Mouse (Mus musculus) stomach, embryonic 15.5 days (tissue): ENCODE results near the gene Slc26a8. TPM values are rescaled to one million over a fixed set of nuclear protein-coding genes. Genes with fewer than 3 reads are reported as not detected.

Experiments
- ATAC-seq: fragments of 200-750 bp; cut with Nextera tagmentation; 2 replicates; pipeline ENCODE4 v1.8.0; 2017; ENCODE audit warnings: low read depth, moderate number of reproducible peaks, moderate TSS enrichment; ENCODE audit not compliant: insufficient read depth, low FRiP score
- H3K27ac ChIP-seq: fragments of 300-500 bp; sonication (generic); 2 replicates; pipeline ENCODE4 v1.5.1; 2015; ENCODE audit warnings: mild to moderate bottlenecking, inconsistent platforms
- H3K27me3 ChIP-seq: fragments of 300-500 bp; sonication (generic); replicated peaks from 2 replicates; pipeline ENCODE4 v1.6.1; 2015; ENCODE audit warnings: inconsistent platforms
- H3K36me3 ChIP-seq: fragments of 300-500 bp; sonication (generic); 2 replicates; pipeline ENCODE4 v1.6.1; 2015; ENCODE audit warnings: inconsistent platforms
- H3K4me1 ChIP-seq: fragments of 300-500 bp; sonication (generic); 2 replicates; pipeline ENCODE4 v1.6.1; 2015; ENCODE audit warnings: inconsistent platforms
- H3K4me2 ChIP-seq: fragments of 300-500 bp; sonication (generic); 2 replicates; pipeline ENCODE4 v1.6.1; 2015; ENCODE audit warnings: mild to moderate bottlenecking, inconsistent platforms
- H3K4me3 ChIP-seq: fragments of 300-500 bp; sonication (generic); replicated peaks from 2 replicates; pipeline ENCODE4 v1.5.1; 2015; ENCODE audit warnings: inconsistent platforms
- H3K9ac ChIP-seq: fragments of 300-500 bp; sonication (generic); 2 replicates; pipeline ENCODE4 v1.6.1; 2015; ENCODE audit warnings: inconsistent platforms
- H3K9me3 ChIP-seq: fragments of 300-500 bp; sonication (generic); 2 replicates; pipeline ENCODE4 v1.6.1; 2016; ENCODE audit warnings: inconsistent platforms
- WGBS: fragments of 180-500 bp; shearing (Covaris S2); methylation state at CpG from one replicate; pipeline ENCODE4 v1.1.7; 2015; 5-methylcytosine and 5-hydroxymethylcytosine counted together
- polyA plus RNA-seq: library from polyadenylated mRNA; unstranded; fragments of >200 nt; fragmentation: Nextera tagmentation; extraction: Ambion mirVana; gene quantifications from 2 replicates; pipeline ENCODE4 v1.2.1, GENCODE M21; 2015

The Slc26a8 gene
- polyA plus RNA-seq, 1 experiment from 2014 or later: 0.49 TPM

- no peak overlapping the region for H3K27ac ChIP-seq
- H3K4me2 ChIP-seq: no peak overlapping the region
- no peaks in the 10 kb centered on the region for H3K27me3 ChIP-seq
- WGBS: 94% methylated on average over 6 of the region's 6 CpGs
- H3K9ac ChIP-seq: no peak overlapping the region
- peaks cover 10% of the 10 kb centered on the region for H3K4me1 ChIP-seq
- ATAC-seq: no peak
- no peaks in the 10 kb centered on the region for H3K9me3 ChIP-seq
- peaks cover 17% of the 10 kb centered on the region; the same call in 1 of the 2 replicates for H3K36me3 ChIP-seq
- H3K4me3 ChIP-seq: no peak overlapping the region
Observed at GRCm38 (mm10) chr17:28711237-28711636, 21.2 kb upstream of the Slc26a8 start.

- ATAC-seq: no peak
- Histone ChIP-seq H3K27me3 (no peaks in the 10 kb centered on the region), H3K9ac (no peak overlapping the region), H3K27ac (0 out of 2 replicates have a peak overlapping the region, but pooled peaks have one; percentile 3), H3K4me3 (no peak overlapping the region), H3K9me3 (no peaks in the 10 kb centered on the region), H3K4me2 (no peak overlapping the region), H3K36me3 (peaks cover 12% of the 10 kb centered on the region; the same call in 1 of the 2 replicates), H3K4me1 (peaks cover 7% of the 10 kb centered on the region; the same call in 1 of the 2 replicates)
- WGBS: 85% methylated on average over 8 of the region's 8 CpGs
Observed at GRCm38 (mm10) chr17:28710291-28710688, 20.3 kb upstream of the Slc26a8 start.

DNA sequence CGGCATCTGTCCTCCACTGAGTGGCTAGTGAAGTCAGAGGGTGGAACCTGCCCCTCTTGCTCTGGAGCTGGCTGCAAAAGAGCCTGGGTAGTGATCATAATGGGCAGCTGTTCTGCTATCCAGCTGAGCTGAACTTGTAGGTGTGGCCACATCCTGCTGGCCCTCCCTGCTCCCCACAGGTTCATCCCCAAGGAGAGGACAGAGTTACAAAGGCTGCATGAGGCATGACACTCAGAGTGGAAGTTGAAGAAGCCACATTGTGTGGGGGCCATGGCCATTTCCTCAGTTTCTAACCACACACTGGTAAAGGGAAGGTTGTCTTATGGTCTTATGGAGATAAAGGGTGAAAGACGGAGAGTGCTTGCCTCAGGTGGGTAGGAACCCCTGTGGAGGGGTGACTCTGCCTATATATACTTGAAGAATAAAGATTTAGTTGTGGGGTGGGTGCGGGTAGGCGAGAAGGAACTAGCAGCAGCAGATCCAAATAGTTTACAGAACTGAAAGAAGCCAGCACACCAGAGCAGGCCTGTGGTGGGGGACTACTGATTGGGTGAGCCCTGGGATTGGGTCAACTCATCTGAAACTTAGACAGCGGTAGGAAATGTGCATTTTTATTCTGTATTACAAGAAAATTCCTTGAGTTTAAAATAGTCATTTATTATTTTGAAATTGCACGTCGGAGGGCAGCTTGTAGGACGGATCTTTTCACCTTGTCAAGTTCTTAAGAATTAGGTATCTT, 19.7 kb upstream of the Slc26a8 start:
- Histone ChIP-seq H3K4me2 (no peak overlapping the region), H3K9me3 (no peaks in the 10 kb centered on the region), H3K27me3 (no peaks in the 10 kb centered on the region), H3K27ac (peak overlapping the region; percentile 12; the same call in 1 of the 2 replicates), H3K36me3 (peaks cover 12% of the 10 kb centered on the region; the same call in 1 of the 2 replicates), H3K9ac (no peak overlapping the region), H3K4me1 (peaks cover 7% of the 10 kb centered on the region; the same call in 1 of the 2 replicates), H3K4me3 (no peak overlapping the region)
- 57% methylated on average over 8 of the region's 8 CpGs for WGBS
- no peak for ATAC-seq

GRCm38 (mm10) chr17:28708989-28709388, 19.0 kb upstream of the Slc26a8 start:
- peaks cover 7% of the 10 kb centered on the region; the same call in 1 of the 2 replicates for H3K4me1 ChIP-seq
- WGBS: 22% methylated on average over 2 of the region's 2 CpGs
- no peak overlapping the region for H3K4me2 ChIP-seq
- H3K9ac ChIP-seq: no peak overlapping the region
- ATAC-seq: no peak
- H3K4me3 ChIP-seq: no peak overlapping the region
- no peaks in the 10 kb centered on the region for H3K27me3 ChIP-seq
- H3K9me3 ChIP-seq: no peaks in the 10 kb centered on the region
- H3K36me3 ChIP-seq: peaks cover 4% of the 10 kb centered on the region; the same call in 1 of the 2 replicates
- H3K27ac ChIP-seq: no peak overlapping the region

DNA sequence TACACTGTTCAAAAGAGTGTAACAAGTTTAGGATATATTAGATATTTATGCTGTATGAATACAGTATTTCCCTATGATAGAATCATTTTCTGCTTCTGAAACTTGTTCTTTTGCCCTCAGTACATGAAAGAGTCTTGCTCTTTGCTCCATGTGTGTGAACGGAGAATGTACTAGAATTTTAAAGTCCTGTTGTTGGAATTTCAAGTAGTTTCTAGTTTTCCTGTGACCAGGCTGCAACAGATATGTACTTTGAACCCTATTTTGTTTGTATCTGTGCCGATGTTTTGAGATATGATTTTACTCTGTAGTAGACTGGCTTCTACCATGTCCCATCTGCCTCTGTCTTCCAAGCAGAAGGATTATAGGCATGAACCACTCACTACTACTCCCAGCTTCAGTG, 17.8 kb upstream of the Slc26a8 start:
- Histone ChIP-seq H3K4me1 (peaks cover 7% of the 10 kb centered on the region; the same call in 1 of the 2 replicates), H3K4me3 (no peak overlapping the region), H3K36me3 (no peaks in the 10 kb centered on the region), H3K4me2 (no peak overlapping the region), H3K9me3 (no peaks in the 10 kb centered on the region), H3K27me3 (no peaks in the 10 kb centered on the region), H3K27ac (no peak overlapping the region), H3K9ac (no peak overlapping the region)
- ATAC-seq: no peak
- WGBS: 77% methylated on average over 2 of the region's 2 CpGs

DNA sequence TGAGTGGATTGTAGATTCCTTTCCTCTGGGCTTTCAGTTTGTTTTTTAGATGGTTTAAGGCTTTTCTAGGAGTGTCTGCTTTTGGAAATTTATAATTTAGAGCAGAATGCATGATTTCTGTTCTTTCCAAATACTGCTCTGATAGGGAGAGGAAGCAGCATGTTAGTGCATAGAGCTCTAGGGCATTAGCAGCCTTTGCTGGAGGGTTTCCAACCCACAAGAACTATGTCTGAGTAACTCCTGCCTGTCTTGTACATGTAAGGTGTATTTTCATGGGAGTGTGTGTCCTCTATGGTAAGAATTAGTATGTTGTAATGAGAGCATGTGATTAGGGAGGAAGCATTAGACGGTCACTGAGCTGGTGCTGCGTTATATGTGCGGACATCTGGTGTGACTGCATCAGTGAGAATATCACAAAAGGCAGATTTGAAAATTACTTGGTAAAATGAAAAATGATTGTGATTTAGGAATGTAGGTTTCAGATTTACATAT, 17.1 kb upstream of the Slc26a8 start:
- Histone ChIP-seq H3K9me3 (no peaks in the 10 kb centered on the region), H3K27me3 (no peaks in the 10 kb centered on the region), H3K4me1 (peaks cover 7% of the 10 kb centered on the region; the same call in 1 of the 2 replicates), H3K9ac (no peak overlapping the region), H3K4me3 (no peak overlapping the region), H3K27ac (no peak overlapping the region), H3K36me3 (no peaks in the 10 kb centered on the region), H3K4me2 (no peak overlapping the region)
- WGBS: 90% methylated on average over 3 of the region's 3 CpGs
- no peak for ATAC-seq

GRCm38 (mm10) chr17:28706697-28707096, 16.7 kb upstream of the Slc26a8 start:
- Histone ChIP-seq H3K9ac (no peak overlapping the region), H3K4me2 (no peak overlapping the region), H3K4me1 (peaks cover 7% of the 10 kb centered on the region; the same call in 1 of the 2 replicates), H3K27me3 (no peaks in the 10 kb centered on the region), H3K27ac (no peak overlapping the region), H3K4me3 (no peak overlapping the region), H3K9me3 (no peaks in the 10 kb centered on the region), H3K36me3 (no peaks in the 10 kb centered on the region)
- ATAC-seq: no peak
- 25% methylated on average over 1 of the region's 1 CpGs for WGBS

DNA sequence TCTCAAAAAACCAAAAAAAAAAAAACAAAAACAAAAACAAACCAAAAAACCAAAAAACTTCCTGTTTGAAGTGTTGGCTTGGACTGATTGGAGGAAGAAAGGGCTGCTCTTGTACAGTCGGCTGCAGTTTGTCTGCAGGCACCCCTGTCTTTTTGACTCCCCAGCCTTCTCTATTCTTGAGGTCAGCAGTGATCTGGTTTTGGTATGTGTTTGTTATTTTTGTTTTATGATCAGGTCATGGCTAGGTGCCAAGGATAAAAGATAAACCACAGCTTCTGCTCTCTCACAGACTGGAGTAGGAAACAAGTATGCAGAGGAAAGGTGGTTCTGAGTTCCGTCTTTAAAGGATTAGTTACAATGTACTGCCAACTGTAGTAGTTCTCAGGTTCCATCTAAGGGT, 12.6 kb upstream of the Slc26a8 start:
- H3K4me2 ChIP-seq: no peak overlapping the region
- no peaks in the 10 kb centered on the region for H3K27me3 ChIP-seq
- H3K9me3 ChIP-seq: no peaks in the 10 kb centered on the region
- H3K36me3 ChIP-seq: no peaks in the 10 kb centered on the region
- H3K4me1 ChIP-seq: peaks cover 9% of the 10 kb centered on the region
- no peak overlapping the region for H3K4me3 ChIP-seq
- ATAC-seq: no peak
- no peak overlapping the region for H3K9ac ChIP-seq
- H3K27ac ChIP-seq: no peak overlapping the region
- WGBS: 50% methylated on average over 2 of the region's 2 CpGs

DNA sequence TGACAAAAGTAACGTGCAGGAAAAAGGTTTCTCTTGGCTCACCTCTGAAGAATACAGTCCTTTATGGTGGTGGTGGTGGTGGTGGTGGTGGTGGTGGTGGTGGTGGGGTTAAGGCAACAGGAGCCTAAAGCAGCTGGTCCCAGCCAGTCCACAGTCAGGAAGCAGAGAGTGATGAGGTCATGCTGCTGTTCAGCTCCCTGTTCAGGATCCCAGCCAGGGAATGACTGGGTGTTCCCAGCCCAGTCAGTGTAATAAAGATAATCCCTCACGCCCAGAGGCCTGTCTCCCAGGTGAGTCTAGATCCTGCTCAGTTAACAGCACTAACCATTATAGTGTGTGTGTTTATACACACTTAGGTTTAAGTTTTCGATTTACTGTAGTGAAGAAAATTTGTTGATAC, 11.7 kb upstream of the Slc26a8 start:
- WGBS: 65% methylated on average over 3 of the region's 3 CpGs

DNA sequence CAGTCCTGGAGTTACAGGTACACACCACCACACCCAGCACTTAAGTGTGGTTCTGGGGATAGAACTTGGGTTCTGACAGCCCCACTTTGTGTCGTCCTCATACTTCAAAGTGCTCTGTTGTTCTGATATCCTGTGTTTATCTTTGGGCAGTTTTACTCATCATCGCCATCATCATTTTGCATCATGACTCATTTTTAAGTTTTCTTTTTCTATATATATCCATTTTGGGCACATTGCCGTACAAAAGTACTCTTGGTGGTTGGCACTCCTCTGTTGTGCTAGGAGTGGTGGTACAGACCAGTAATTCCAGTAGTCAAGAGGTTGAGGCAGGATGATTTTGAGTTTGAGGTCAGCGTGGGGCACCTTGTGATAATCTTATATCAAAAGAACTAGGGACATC, 11.1 kb upstream of the Slc26a8 start:
- Histone ChIP-seq H3K4me3 (no peak overlapping the region), H3K4me2 (no peak overlapping the region), H3K9me3 (no peaks in the 10 kb centered on the region), H3K27me3 (no peaks in the 10 kb centered on the region), H3K36me3 (no peaks in the 10 kb centered on the region), H3K4me1 (peaks cover 24% of the 10 kb centered on the region), H3K9ac (no peak overlapping the region), H3K27ac (no peak overlapping the region)
- WGBS: 89% methylated on average over 4 of the region's 4 CpGs
- ATAC-seq: no peak

More for the DNA sequence above, 11.7 kb upstream of the Slc26a8 start:
- Histone ChIP-seq H3K4me1 (peaks cover 18% of the 10 kb centered on the region), H3K27ac (no peak overlapping the region), H3K4me3 (no peak overlapping the region), H3K27me3 (no peaks in the 10 kb centered on the region), H3K9ac (no peak overlapping the region), H3K4me2 (no peak overlapping the region), H3K9me3 (no peaks in the 10 kb centered on the region), H3K36me3 (no peaks in the 10 kb centered on the region)
- ATAC-seq: no peak

GRCm38 (mm10) chr17:28699789-28700188, 9.8 kb upstream of the Slc26a8 start:
- Histone ChIP-seq H3K36me3 (no peaks in the 10 kb centered on the region), H3K27me3 (no peaks in the 10 kb centered on the region), H3K9ac (no peak overlapping the region), H3K4me3 (no peak overlapping the region), H3K4me2 (no peak overlapping the region), H3K27ac (no peak overlapping the region), H3K4me1 (peaks cover 28% of the 10 kb centered on the region), H3K9me3 (no peaks in the 10 kb centered on the region)
- 80% methylated on average over 7 of the region's 7 CpGs for WGBS
- no peak for ATAC-seq

- no peak overlapping the region for H3K9ac ChIP-seq
- no peaks in the 10 kb centered on the region for H3K36me3 ChIP-seq
- H3K9me3 ChIP-seq: no peaks in the 10 kb centered on the region
- H3K4me3 ChIP-seq: no peak overlapping the region
- 59% methylated on average over 2 of the region's 2 CpGs for WGBS
- no peak overlapping the region for H3K27ac ChIP-seq
- H3K4me2 ChIP-seq: no peak overlapping the region
- H3K27me3 ChIP-seq: no peaks in the 10 kb centered on the region
- H3K4me1 ChIP-seq: peaks cover 31% of the 10 kb centered on the region
- no peak for ATAC-seq
Observed at GRCm38 (mm10) chr17:28698672-28699071, 8.6 kb upstream of the Slc26a8 start.
